Mouse (Mus musculus) thymus, adult 2 months (tissue): Measurements from ENCODE around the gene Lrrc28.

Experiments
- CTCF ChIP-seq: fragments of 200-500 bp; IDR thresholded peaks from 2 replicates; pipeline ENCODE4 v1.5.1; 2012; ENCODE audit warnings: mild to moderate bottlenecking, control low read depth, low read length, moderate library complexity, borderline replicate concordance; ENCODE audit not compliant: control insufficient read depth, poor library complexity, insufficient read depth; ENCODE audit errors: extremely low read depth
- POLR2A ChIP-seq: fragments of 200-500 bp; IDR thresholded peaks from 2 replicates; pipeline ENCODE4 v1.6.1; 2012; ENCODE audit warnings: mild to moderate bottlenecking, low read length, control low read depth, moderate library complexity; ENCODE audit not compliant: control insufficient read depth, poor library complexity, insufficient read depth; ENCODE audit errors: extremely low read depth

DNA sequence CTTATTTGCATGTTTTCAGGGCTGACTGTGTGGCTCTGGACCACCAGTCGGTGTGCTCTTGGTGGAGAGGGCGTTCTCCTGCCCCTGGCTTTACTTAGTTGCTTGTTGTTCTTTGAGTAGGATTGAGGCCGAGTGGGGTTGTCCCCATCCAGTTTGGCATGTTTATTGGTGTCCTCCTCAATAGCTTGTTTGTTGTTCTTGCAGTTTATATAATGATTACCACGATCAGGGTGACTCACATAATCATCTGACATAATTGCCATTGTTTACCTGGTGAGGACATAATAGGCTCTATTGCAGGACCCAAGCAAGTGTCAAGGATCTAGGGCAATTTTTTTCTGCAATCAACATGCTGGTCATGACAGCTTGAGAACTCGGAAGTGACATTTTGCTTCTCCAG, 7.1 kb upstream of the Lrrc28 start:
- no peak for TF ChIP-seq CTCF
- no peak for TF ChIP-seq POLR2A
